Mouse (Mus musculus): ENCODE results near the gene Rnf135. TPM values are rescaled to one million over a fixed set of nuclear protein-coding genes. Genes with fewer than 3 reads are reported as not detected.

The Rnf135 gene
- polyA plus RNA-seq, 1 experiment from 2014 or later = 14.0 TPM

- no peak for TF ChIP-seq CTCF (IDR thresholded peaks at IDR 0.05)
- DNase-seq (ENCODE audit: low read depth, low spot score) (no peak), ATAC-seq (no peak)
- no peaks in the 10 kb centered on the region for H3K27me3 ChIP-seq
- in situ Hi-C loops (cut with MboI; ENCODE audit: low pct_unique_long_range_greater_than_20kb) = no loop called here
- POLR2A ChIA-PET = no interaction called here
- CTCF ChIA-PET = no interaction called here
Measured at GRCm38 (mm10) chr11:80149412-80150023, 34.1 kb upstream of the Rnf135 start.

GRCm38 (mm10) chr11:80150566-80150965 is 33.1 kb upstream of the Rnf135 start:
- ChIA-PET POLR2A (interaction anchor here (0.6 kb wide), 1 partner anchor 98 kb away, joined by 3 read pairs; no protein-coding TSS in a partner anchor), CTCF (interaction anchor here (0.8 kb wide), 1 partner anchor 14 kb away, joined by 4 read pairs; no protein-coding TSS in a partner anchor)
- no peak for TF ChIP-seq CTCF (IDR thresholded peaks at IDR 0.05)
- ATAC-seq = no peak
- no peak for DNase-seq (ENCODE audit: low read depth, low spot score)
- H3K27me3 ChIP-seq = no peaks in the 10 kb centered on the region
- in situ Hi-C loops (cut with MboI; ENCODE audit: low pct_unique_long_range_greater_than_20kb) = no loop called here

GRCm38 (mm10) chr11:80151541-80151940 is 32.1 kb upstream of the Rnf135 start:
- CTCF ChIA-PET = no interaction called here
- no peak for TF ChIP-seq CTCF (IDR thresholded peaks at IDR 0.05)
- no peak for ATAC-seq

GRCm38 (mm10) chr11:80152376-80152775 is 31.3 kb upstream of the Rnf135 start:
- in situ Hi-C loops (cut with MboI; ENCODE audit: low pct_unique_long_range_greater_than_20kb) = no loop called here
- TF ChIP-seq CTCF (IDR thresholded peaks at IDR 0.05) = no peak
- POLR2A ChIA-PET = no interaction called here
- ATAC-seq = peak; percentile 47
- no peak for DNase-seq (ENCODE audit: low read depth, low spot score)
- CTCF ChIA-PET = interaction anchor here (1.5 kb wide), 1 partner anchor 31 kb away, joined by 3 read pairs; the partner anchor contains the start of gene Rnf135
- no peaks in the 10 kb centered on the region for H3K27me3 ChIP-seq

More at GRCm38 (mm10) chr11:80151541-80151940, 32.1 kb upstream of the Rnf135 start:
- POLR2A ChIA-PET = no interaction called here
- DNase-seq (ENCODE audit: low read depth, low spot score) = no peak
- no peaks in the 10 kb centered on the region for H3K27me3 ChIP-seq
- in situ Hi-C loops (cut with MboI; ENCODE audit: low pct_unique_long_range_greater_than_20kb) = no loop called here

- no peaks in the 10 kb centered on the region for H3K27me3 ChIP-seq
- in situ Hi-C loops (cut with MboI; ENCODE audit: low pct_unique_long_range_greater_than_20kb) = no loop called here
- ChIA-PET POLR2A (no interaction called here), CTCF (interaction anchor here (1.5 kb wide), 1 partner anchor 30 kb away, joined by 3 read pairs; the partner anchor contains the start of gene Rnf135)
- ATAC-seq (no peak), DNase-seq (ENCODE audit: low read depth, low spot score) (no peak)
- no peak for TF ChIP-seq CTCF (IDR thresholded peaks at IDR 0.05)
Measured at GRCm38 (mm10) chr11:80153857-80154495, 29.7 kb upstream of the Rnf135 start, which contains the start of gene Adap2. Gene Adap2 (plus strand): TSS chr11:80154105.

- DNase-seq (ENCODE audit: low read depth, low spot score) (no peak), ATAC-seq (no peak)
- no peak for TF ChIP-seq CTCF (IDR thresholded peaks at IDR 0.05)
- POLR2A ChIA-PET = no interaction called here
- CTCF ChIA-PET = no interaction called here
- in situ Hi-C loops (cut with MboI; ENCODE audit: low pct_unique_long_range_greater_than_20kb) = no loop called here
- no peaks in the 10 kb centered on the region for H3K27me3 ChIP-seq
Measured at GRCm38 (mm10) chr11:80154501-80154900, 29.1 kb upstream of the Rnf135 start.

GRCm38 (mm10) chr11:80155541-80155940 is 28.1 kb upstream of the Rnf135 start:
- no peaks in the 10 kb centered on the region for H3K27me3 ChIP-seq
- ChIA-PET CTCF (no interaction called here), POLR2A (no interaction called here)
- TF ChIP-seq CTCF (IDR thresholded peaks at IDR 0.05) = no peak
- ATAC-seq (no peak), DNase-seq (ENCODE audit: low read depth, low spot score) (no peak)
- in situ Hi-C loops (cut with MboI; ENCODE audit: low pct_unique_long_range_greater_than_20kb) = no loop called here

- no peak for TF ChIP-seq CTCF (IDR thresholded peaks at IDR 0.05)
- in situ Hi-C loops (cut with MboI; ENCODE audit: low pct_unique_long_range_greater_than_20kb) = no loop called here
Measured at GRCm38 (mm10) chr11:80155961-80156360, 27.7 kb upstream of the Rnf135 start.

GRCm38 (mm10) chr11:80156841-80157240 is 26.8 kb upstream of the Rnf135 start:
- in situ Hi-C loops (cut with MboI; ENCODE audit: low pct_unique_long_range_greater_than_20kb) = no loop called here
- no peak for TF ChIP-seq CTCF (IDR thresholded peaks at IDR 0.05)
- ATAC-seq (no peak), DNase-seq (ENCODE audit: low read depth, low spot score) (no peak)
- no peaks in the 10 kb centered on the region for H3K27me3 ChIP-seq
- ChIA-PET CTCF (no interaction called here), POLR2A (no interaction called here)

More at GRCm38 (mm10) chr11:80155961-80156360, 27.7 kb upstream of the Rnf135 start:
- ATAC-seq = no peak
- DNase-seq (ENCODE audit: low read depth, low spot score) = no peak
- POLR2A ChIA-PET = no interaction called here
- H3K27me3 ChIP-seq = no peaks in the 10 kb centered on the region
- CTCF ChIA-PET = no interaction called here

- no peaks in the 10 kb centered on the region for H3K27me3 ChIP-seq
- CTCF ChIA-PET = no interaction called here
- POLR2A ChIA-PET = no interaction called here
- no peak for TF ChIP-seq CTCF (IDR thresholded peaks at IDR 0.05)
- DNase-seq (ENCODE audit: low read depth, low spot score) (no peak), ATAC-seq (no peak)
- in situ Hi-C loops (cut with MboI; ENCODE audit: low pct_unique_long_range_greater_than_20kb) = no loop called here
Measured at GRCm38 (mm10) chr11:80159018-80159417, 24.6 kb upstream of the Rnf135 start.

GRCm38 (mm10) chr11:80161041-80161440 is 22.6 kb upstream of the Rnf135 start:
- no peaks in the 10 kb centered on the region for H3K27me3 ChIP-seq
- DNase-seq (ENCODE audit: low read depth, low spot score) (no peak), ATAC-seq (no peak)
- CTCF ChIA-PET = no interaction called here
- in situ Hi-C loops (cut with MboI; ENCODE audit: low pct_unique_long_range_greater_than_20kb) = no loop called here
- TF ChIP-seq CTCF (IDR thresholded peaks at IDR 0.05) = no peak
- POLR2A ChIA-PET = no interaction called here
